Mouse (Mus musculus): ENCODE data around the gene Plin4. TPM values are rescaled to one million over a fixed set of nuclear protein-coding genes. Genes with fewer than 3 reads are reported as not detected.

Plin4 gene
- total and polyA plus RNA-seq, 2 experiments, result 2.1 to 2.8 TPM

DNA sequence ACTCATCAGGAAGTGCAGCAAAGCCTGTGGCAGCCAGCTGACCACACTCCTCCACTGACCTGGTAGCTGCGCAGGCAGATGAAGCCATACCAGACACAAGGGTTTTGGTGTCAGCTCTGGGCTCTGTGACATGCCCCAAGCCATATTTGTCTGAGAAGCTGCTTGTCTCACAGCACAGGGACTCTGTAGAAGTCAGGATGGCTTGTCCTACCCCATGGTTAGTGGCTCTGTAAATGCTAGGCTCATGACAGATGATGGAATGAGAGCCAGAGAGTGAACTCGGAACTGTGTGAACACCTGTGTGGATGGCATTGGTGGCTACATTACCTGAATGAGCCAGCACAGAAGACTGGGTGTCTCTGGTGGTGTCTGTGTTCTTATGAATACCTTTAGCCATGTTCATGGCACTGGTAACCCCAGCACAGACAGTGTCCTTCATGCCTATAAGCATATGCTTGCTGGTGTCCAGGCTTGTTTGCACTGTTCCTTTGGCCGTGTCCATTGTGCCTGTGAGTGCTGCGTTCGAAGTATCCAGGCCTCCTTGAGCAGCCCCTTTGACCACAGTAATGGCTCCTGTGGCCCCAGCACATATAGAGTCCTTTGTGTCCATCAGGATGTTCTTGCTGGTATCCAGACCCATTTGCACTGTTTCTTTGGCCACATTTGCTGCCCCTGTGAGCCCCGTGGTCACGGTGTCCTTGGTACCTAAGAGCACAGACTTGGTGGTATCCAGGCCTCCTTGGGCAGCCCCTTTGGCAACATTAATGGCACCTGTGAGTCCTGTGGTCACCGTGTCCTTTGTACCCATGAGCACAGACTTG, 5.9 kb downstream of the Plin4 start:
- H3K79me2 ChIP-seq (ENCODE audit: control insufficient read depth, insufficient read depth, low read length), result no peaks in the 10 kb centered on the region
- H3K4me3 ChIP-seq (ENCODE audit: insufficient read depth, low read depth, low read length), result no peak overlapping the region
- no peak overlapping the region for H3K27ac ChIP-seq (replicated peaks; ENCODE audit: insufficient read depth, low read depth, low read length)
- 94% methylated on average over 8 of the region's 8 CpGs for WGBS
- no peaks in the 10 kb centered on the region for H3K27me3 ChIP-seq (ENCODE audit: control insufficient read depth, insufficient read depth, low read length)
- peaks cover 8% of the 10 kb centered on the region for H3K4me1 ChIP-seq (ENCODE audit: control insufficient read depth, insufficient read depth, low read length)
- TF ChIP-seq CTCF (IDR thresholded peaks at IDR 0.05; ENCODE audit: low read depth, low read length) (no peak), POLR2A (IDR thresholded peaks at IDR 0.05; ENCODE audit: extremely low read depth, insufficient read depth, low read length) (0 out of 2 replicates have a peak, but pooled peaks have one; percentile 18)
- no peak for DNase-seq (ENCODE audit: extremely low read depth, low read depth, low spot score)
- no peak overlapping the region for H3K9ac ChIP-seq (ENCODE audit: low read depth, low read length)
- H3K36me3 ChIP-seq (ENCODE audit: control insufficient read depth, insufficient read depth, low read length), result no peaks in the 10 kb centered on the region

DNA sequence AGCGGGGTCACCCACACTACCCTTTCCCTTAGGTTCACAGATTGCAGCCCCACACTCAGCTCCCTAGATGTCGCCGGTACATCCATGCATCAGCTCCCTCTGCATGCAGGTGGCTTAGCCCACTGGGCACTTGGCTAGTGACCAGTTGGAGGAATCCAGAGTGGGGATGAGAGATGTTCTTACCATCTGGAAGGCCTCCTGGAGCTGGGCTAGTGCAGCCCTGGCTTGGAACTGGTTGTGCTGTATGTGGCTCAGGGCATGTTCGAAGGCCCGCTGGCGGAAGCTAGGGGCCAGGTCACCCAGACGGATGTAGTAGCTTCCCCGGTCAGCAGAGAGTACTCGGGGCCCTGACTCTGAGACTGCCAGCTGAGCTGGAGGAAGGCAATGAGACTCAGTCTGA, 6.7 kb downstream of the Plin4 start:
- H3K27me3 ChIP-seq (ENCODE audit: control insufficient read depth, insufficient read depth, low read length), result no peaks in the 10 kb centered on the region
- no peak overlapping the region for H3K4me3 ChIP-seq (ENCODE audit: insufficient read depth, low read depth, low read length)
- DNase-seq (ENCODE audit: extremely low read depth, low read depth, low spot score), result no peak
- no peaks in the 10 kb centered on the region for H3K36me3 ChIP-seq (ENCODE audit: control insufficient read depth, insufficient read depth, low read length)
- H3K9ac ChIP-seq (ENCODE audit: low read depth, low read length), result no peak overlapping the region
- no peak for TF ChIP-seq CTCF (IDR thresholded peaks at IDR 0.05; ENCODE audit: low read depth, low read length)
- TF ChIP-seq POLR2A (IDR thresholded peaks at IDR 0.05; ENCODE audit: extremely low read depth, insufficient read depth, low read length), result no peak
- H3K4me1 ChIP-seq (ENCODE audit: control insufficient read depth, insufficient read depth, low read length), result peaks cover 5% of the 10 kb centered on the region
- no peaks in the 10 kb centered on the region for H3K79me2 ChIP-seq (ENCODE audit: control insufficient read depth, insufficient read depth, low read length)
- 97% methylated on average over 9 of the region's 9 CpGs for WGBS
- H3K27ac ChIP-seq (replicated peaks; ENCODE audit: insufficient read depth, low read depth, low read length), result no peak overlapping the region

DNA sequence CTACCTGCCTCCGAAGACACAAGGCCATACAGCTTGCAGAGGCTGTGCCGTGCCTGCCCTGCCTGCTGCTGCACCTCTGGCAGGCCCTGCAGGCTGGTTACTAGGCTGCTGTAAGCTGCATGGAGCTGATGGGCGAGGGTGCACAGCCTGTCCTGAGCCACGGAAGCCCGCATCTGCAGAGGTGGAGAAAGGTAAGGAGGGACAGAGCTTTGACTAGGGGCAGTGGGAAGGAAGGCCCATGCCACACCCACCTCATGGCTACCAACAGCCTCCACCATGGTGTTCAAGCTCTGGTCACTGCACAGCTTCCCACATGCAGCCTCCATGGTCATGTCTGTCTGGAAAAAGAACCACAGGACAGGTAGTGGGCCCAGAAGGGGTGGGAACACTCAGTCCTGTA, 7.4 kb downstream of the Plin4 start:
- no peak overlapping the region for H3K4me3 ChIP-seq (ENCODE audit: insufficient read depth, low read depth, low read length)
- no peaks in the 10 kb centered on the region for H3K27me3 ChIP-seq (ENCODE audit: control insufficient read depth, insufficient read depth, low read length)
- peaks cover 5% of the 10 kb centered on the region for H3K4me1 ChIP-seq (ENCODE audit: control insufficient read depth, insufficient read depth, low read length)
- DNase-seq (ENCODE audit: extremely low read depth, low read depth, low spot score), result no peak
- WGBS, result 96% methylated on average over 5 of the region's 5 CpGs
- no peak overlapping the region for H3K27ac ChIP-seq (replicated peaks; ENCODE audit: insufficient read depth, low read depth, low read length)
- TF ChIP-seq POLR2A (IDR thresholded peaks at IDR 0.05; ENCODE audit: extremely low read depth, insufficient read depth, low read length), result no peak
- TF ChIP-seq CTCF (IDR thresholded peaks at IDR 0.05; ENCODE audit: low read depth, low read length), result no peak
- no peaks in the 10 kb centered on the region; the same call in 1 of the 2 replicates for H3K36me3 ChIP-seq (ENCODE audit: control insufficient read depth, insufficient read depth, low read length)
- no peaks in the 10 kb centered on the region for H3K79me2 ChIP-seq (ENCODE audit: control insufficient read depth, insufficient read depth, low read length)
- no peak overlapping the region for H3K9ac ChIP-seq (ENCODE audit: low read depth, low read length)

DNA sequence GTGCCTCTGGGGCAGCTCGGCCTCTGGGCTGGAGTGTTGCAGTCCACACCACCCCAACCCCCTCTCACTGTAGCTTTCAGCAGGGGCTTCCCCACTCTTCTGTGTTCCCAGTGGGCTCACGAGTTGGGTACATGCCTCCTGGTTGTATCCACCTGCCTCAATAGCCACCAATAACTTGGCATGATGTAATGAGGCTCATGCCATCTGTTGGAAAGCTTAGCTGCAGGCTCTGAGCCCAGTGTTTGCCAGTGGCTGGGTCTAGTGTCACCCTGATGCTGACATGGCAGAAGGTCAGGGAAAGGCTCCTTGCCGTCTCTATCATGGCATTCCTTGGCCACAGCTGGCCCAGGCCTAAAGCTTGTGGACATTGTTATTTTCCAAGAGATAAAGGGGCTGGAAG, 8.8 kb downstream of the Plin4 start:
- H3K4me3 ChIP-seq (ENCODE audit: insufficient read depth, low read depth, low read length), result no peak overlapping the region
- no peak overlapping the region for H3K9ac ChIP-seq (ENCODE audit: low read depth, low read length)
- TF ChIP-seq POLR2A (IDR thresholded peaks at IDR 0.05; ENCODE audit: extremely low read depth, insufficient read depth, low read length) (no peak), CTCF (IDR thresholded peaks at IDR 0.05; ENCODE audit: low read depth, low read length) (no peak)
- no peaks in the 10 kb centered on the region for H3K27me3 ChIP-seq (ENCODE audit: control insufficient read depth, insufficient read depth, low read length)
- WGBS, result 47% methylated on average over 3 of the region's 3 CpGs
- no peaks in the 10 kb centered on the region for H3K79me2 ChIP-seq (ENCODE audit: control insufficient read depth, insufficient read depth, low read length)
- H3K27ac ChIP-seq (replicated peaks; ENCODE audit: insufficient read depth, low read depth, low read length), result no peak overlapping the region
- peaks cover 5% of the 10 kb centered on the region for H3K4me1 ChIP-seq (ENCODE audit: control insufficient read depth, insufficient read depth, low read length)
- peak; percentile 81 for DNase-seq (ENCODE audit: extremely low read depth, low read depth, low spot score)
- peaks cover 2% of the 10 kb centered on the region; the same call in 1 of the 2 replicates for H3K36me3 ChIP-seq (ENCODE audit: control insufficient read depth, insufficient read depth, low read length)

DNA sequence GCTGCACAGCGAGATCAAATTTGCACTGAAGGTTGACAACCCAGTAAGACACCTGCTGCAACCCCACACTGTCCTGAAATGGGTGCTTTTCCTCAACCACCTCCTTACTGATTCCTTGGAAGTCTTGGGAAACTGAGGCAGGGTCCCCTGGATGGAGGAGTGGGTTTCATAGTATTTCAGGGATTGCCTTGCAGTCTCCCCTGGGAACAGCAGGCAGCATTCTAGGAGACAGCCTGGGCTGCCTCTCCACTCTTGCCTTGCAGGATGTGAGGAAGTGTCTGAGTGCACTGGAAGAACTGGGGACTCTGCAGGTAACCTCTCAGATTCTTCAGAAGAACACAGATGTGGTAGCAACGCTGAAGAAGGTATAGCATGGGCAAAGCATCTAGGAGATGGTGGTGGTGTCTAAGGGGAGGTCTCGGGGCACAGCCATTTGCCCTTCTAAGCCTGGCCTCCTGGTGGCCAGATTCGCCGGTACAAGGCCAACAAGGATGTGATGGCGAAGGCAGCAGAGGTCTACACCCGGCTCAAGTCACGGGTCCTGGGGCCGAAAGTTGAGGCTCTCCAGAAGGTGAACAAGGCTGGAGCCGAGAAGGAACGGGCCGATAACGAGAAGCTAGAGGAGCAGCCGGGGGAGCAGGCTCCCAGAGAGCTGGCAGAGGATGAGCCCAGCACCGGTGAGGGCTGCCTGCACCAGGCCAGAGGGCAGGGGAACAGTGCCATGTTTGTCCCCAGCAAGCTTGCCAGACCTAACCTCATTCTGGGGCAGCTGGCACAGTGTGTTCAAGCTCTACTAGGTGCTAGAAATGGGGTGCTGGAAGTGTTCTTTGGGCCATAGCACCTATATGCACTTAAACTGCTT, 10.7 kb downstream of the Plin4 start:
- 58% methylated on average over 15 of the region's 15 CpGs for WGBS
- no peak overlapping the region for H3K27ac ChIP-seq (replicated peaks; ENCODE audit: insufficient read depth, low read depth, low read length)
- no peak overlapping the region for H3K9ac ChIP-seq (ENCODE audit: low read depth, low read length)

More for the DNA sequence above, 10.7 kb downstream of the Plin4 start:
- H3K4me3 ChIP-seq (ENCODE audit: insufficient read depth, low read depth, low read length), result no peak overlapping the region
- peak; percentile 87 for DNase-seq (ENCODE audit: extremely low read depth, low read depth, low spot score)
- H3K36me3 ChIP-seq (ENCODE audit: control insufficient read depth, insufficient read depth, low read length), result peaks cover 10% of the 10 kb centered on the region; the same call in 1 of the 2 replicates
- H3K27me3 ChIP-seq (ENCODE audit: control insufficient read depth, insufficient read depth, low read length), result no peaks in the 10 kb centered on the region
- H3K79me2 ChIP-seq (ENCODE audit: control insufficient read depth, insufficient read depth, low read length), result no peaks in the 10 kb centered on the region
- peaks cover 5% of the 10 kb centered on the region for H3K4me1 ChIP-seq (ENCODE audit: control insufficient read depth, insufficient read depth, low read length)
- TF ChIP-seq CTCF (IDR thresholded peaks at IDR 0.05; ENCODE audit: low read depth, low read length), result peak; percentile 63
- TF ChIP-seq POLR2A (IDR thresholded peaks at IDR 0.05; ENCODE audit: extremely low read depth, insufficient read depth, low read length), result no peak

All from liver, adult 2 months (tissue).